Mouse (Mus musculus) Patski (cell line): Measurements from ENCODE around the gene B230217C12Rik. TPM values are rescaled to one million over a fixed set of nuclear protein-coding genes. Genes with fewer than 3 reads are reported as not detected.
"Not testable (repeated sequence)": the region's sequence is repeated elsewhere in the genome, so short reads cannot be mapped to it uniquely, and the experiment has no call there.

Experiments
- ATAC-seq: fragments of 100-300 bp; one replicate; pipeline ENCODE4 v1.8.0; 2021
- CTCF ChIA-PET: fragments of 350-600 bp; sonication (Branson Sonifier 250); formaldehyde crosslinking; loops from one replicate; lab custom pipeline; 2022; ENCODE audit warnings: inconsistent platforms; lab: Charles Lee
- POLR2A ChIA-PET: fragments of 350-600 bp; sonication (Branson Sonifier 250); formaldehyde crosslinking; loops from one replicate; lab custom pipeline; 2022; ENCODE audit warnings: antibody characterized with exemption, inconsistent platforms; lab: Charles Lee
- DNase-seq: peaks from one replicate; pipeline ENCODE4 v3.0.0-alpha.2; 2011; ENCODE audit warnings: low read depth, low spot score
- H3K27me3 ChIP-seq: fragments of 371-371 bp; one replicate; pipeline ENCODE4 v1.5.1; 2021
- CTCF ChIP-seq: fragments of 100-300 bp; IDR thresholded peaks from one replicate; pipeline ENCODE4 v1.5.1; 2021
- in situ Hi-C: fragments of 300-500 bp; cut with MboI; formaldehyde crosslinking; loops from 3 replicates; pipeline ENCODE4 v1.11.1; 2018; ENCODE audit warnings: low pct_unique_long_range_greater_than_20kb, mixed read lengths
- polyA plus RNA-seq: library from polyadenylated mRNA; unstranded; gene quantifications from one replicate; pipeline ENCODE4 v1.2.3, GENCODE M21; 2021

The B230217C12Rik gene
- polyA plus RNA-seq, 1 experiment from 2014 or later: 1.5 TPM

DNA sequence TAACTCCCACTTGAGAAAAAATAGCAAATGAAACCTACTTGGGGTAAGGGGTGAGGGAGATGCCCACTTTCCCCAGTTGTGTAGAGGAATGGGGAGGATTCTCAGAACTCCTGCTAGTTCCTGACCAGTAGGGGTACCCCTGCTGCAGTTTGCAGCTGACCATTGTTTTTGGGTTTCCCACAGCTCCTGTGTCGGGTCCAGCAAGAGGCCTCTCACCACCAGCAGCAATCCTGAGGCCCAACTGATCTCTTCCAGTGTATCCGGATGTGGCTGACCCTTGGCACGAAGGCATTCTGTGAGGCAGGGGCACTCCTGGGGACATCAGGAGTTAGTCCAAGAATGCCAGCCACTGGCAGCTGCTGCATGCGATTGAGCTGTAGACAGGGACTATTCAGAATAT, 1.4 kb downstream of the B230217C12Rik start:
- DNase-seq (no peak), ATAC-seq (no peak)
- no peak for TF ChIP-seq CTCF
- ChIA-PET POLR2A (interaction anchor here (0.6 to 1.1 kb wide), 2 partner anchors 17 to 234 kb away, joined by 3 read pairs; no protein-coding TSS in a partner anchor), CTCF (interaction anchor here (1.0 kb wide), 1 partner anchor 12 kb away, joined by 3 read pairs; no protein-coding TSS in a partner anchor)
- in situ Hi-C loops: no loop called here
- H3K27me3 ChIP-seq: no peaks in the 10 kb centered on the region

- no peak for TF ChIP-seq CTCF
- ATAC-seq: no peak
- in situ Hi-C loops: no loop called here
- H3K27me3 ChIP-seq: no peaks in the 10 kb centered on the region
- ChIA-PET CTCF (no interaction called here), POLR2A (no interaction called here)
- DNase-seq: no peak
Measured at GRCm38 (mm10) chr11:97850367-97850766, 9.8 kb downstream of the B230217C12Rik start.

DNA sequence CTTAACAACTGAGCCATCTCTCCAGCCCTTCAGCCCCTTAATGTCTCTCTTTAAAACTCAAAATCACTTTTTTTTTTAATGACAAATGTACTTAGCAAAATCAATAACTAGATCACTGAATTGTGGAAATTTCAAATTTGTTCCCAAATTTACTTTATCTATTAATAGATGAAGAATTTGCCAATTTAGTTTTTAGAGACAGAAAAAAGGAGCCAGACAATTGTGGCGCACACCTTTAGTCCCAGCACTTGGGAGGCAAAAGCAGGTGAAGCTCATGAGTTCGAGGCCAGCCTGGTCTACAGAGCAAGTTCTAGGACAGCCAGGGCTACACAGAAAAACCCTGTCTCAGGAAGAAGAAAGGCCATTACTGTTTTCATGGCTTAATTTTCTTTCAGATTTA, 11.0 kb downstream of the B230217C12Rik start:
- no peak for DNase-seq
- ChIA-PET POLR2A (no interaction called here), CTCF (no interaction called here)
- in situ Hi-C loops: no loop called here
- no peaks in the 10 kb centered on the region for H3K27me3 ChIP-seq
- TF ChIP-seq CTCF: no peak
- no peak for ATAC-seq

DNA sequence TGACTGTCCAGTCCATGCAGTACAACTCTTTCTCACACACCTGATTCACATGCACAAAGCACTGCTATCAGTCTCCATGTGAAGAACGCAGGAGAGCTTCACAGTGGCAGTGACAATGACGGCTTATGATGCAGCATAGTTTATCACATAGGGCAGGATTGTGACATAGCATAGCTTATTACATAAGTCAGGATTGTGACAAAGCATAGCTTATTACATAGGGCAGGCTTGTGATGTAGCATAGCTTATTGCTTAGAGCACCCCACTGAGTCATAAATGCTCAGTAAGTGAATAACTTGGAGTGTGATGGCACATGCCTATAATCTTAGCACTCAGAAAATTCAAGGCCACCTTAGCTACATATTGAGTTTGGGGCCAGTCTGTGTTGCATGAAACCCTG, 14.9 kb downstream of the B230217C12Rik start:
- CTCF ChIA-PET: interaction anchor here (1.4 kb wide), 1 partner anchor 23 kb away, joined by 3 read pairs; no protein-coding TSS in a partner anchor
- POLR2A ChIA-PET: no interaction called here
- TF ChIP-seq CTCF: no peak
- ATAC-seq: no peak
- in situ Hi-C loops: no loop called here
- no peaks in the 10 kb centered on the region for H3K27me3 ChIP-seq
- DNase-seq: no peak

GRCm38 (mm10) chr11:97862148-97862547, 21.6 kb downstream of the B230217C12Rik start:
- no peak for TF ChIP-seq CTCF
- POLR2A ChIA-PET: no interaction called here

GRCm38 (mm10) chr11:97865421-97865820, 24.8 kb downstream of the B230217C12Rik start:
- POLR2A ChIA-PET: interaction anchor here (0.6 to 0.7 kb wide), 3 partner anchors 26 to 92 kb away, joined by 3 to 4 read pairs (median 3); no protein-coding TSS in a partner anchor
- CTCF ChIA-PET: interaction anchor here (0.9 kb wide), 1 partner anchor 8 kb away, joined by 4 read pairs; no protein-coding TSS in a partner anchor
- ATAC-seq (no peak), DNase-seq (no peak)
- in situ Hi-C loops: no loop called here
- H3K27me3 ChIP-seq: no peaks in the 10 kb centered on the region
- TF ChIP-seq CTCF: no peak

More at GRCm38 (mm10) chr11:97862148-97862547, 21.6 kb downstream of the B230217C12Rik start:
- no peaks in the 10 kb centered on the region for H3K27me3 ChIP-seq
- no peak for ATAC-seq
- DNase-seq: no peak
- CTCF ChIA-PET: no interaction called here
- in situ Hi-C loops: no loop called here

- no peaks in the 10 kb centered on the region for H3K27me3 ChIP-seq
- ChIA-PET POLR2A (interaction anchor here (0.6 kb wide), 1 partner anchor 25 kb away, joined by 3 read pairs; no protein-coding TSS in a partner anchor), CTCF (interaction anchor here (0.9 kb wide), 1 partner anchor 9 kb away, joined by 4 read pairs; no protein-coding TSS in a partner anchor)
- no peak for TF ChIP-seq CTCF
- ATAC-seq: no peak
- no peak for DNase-seq
- in situ Hi-C loops: no loop called here
Measured at GRCm38 (mm10) chr11:97866091-97866888, 25.7 kb downstream of the B230217C12Rik start.

GRCm38 (mm10) chr11:97867591-97867990, 27.0 kb downstream of the B230217C12Rik start:
- ChIA-PET POLR2A (no interaction called here), CTCF (no interaction called here)
- no peak for DNase-seq
- TF ChIP-seq CTCF: no peak
- H3K27me3 ChIP-seq: no peaks in the 10 kb centered on the region
- ATAC-seq: no peak
- in situ Hi-C loops: no loop called here

- DNase-seq, H3K27me3 ChIP-seq, ATAC-seq, POLR2A ChIA-PET, CTCF ChIA-PET, in situ Hi-C loops: not testable (repeated sequence)
Measured at GRCm38 (mm10) chr11:97872378-97872777, 31.8 kb downstream of the B230217C12Rik start.

DNA sequence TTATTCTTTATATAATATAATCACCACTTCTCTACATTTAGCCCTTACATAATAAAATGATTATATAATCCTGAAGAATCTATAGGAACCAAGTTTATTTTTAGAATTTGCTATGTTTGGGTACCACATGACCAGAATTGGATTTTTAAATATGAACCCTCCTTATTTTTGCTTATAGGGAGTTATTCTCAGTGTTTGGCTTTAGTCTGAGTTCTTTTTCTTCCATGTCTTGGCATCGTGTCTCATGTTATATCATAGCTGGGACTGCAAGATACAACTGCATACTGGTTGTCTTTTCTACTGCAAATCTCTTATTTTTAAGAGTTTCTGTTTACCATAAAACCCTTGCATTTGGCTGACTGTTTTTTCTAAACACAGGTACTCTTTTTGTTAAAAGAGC, 33.8 kb downstream of the B230217C12Rik start:
- in situ Hi-C loops: no loop called here
- CTCF ChIA-PET: no interaction called here
- TF ChIP-seq CTCF: no peak
- no peak for ATAC-seq
- DNase-seq: no peak
- no peaks in the 10 kb centered on the region for H3K27me3 ChIP-seq
- POLR2A ChIA-PET: no interaction called here

DNA sequence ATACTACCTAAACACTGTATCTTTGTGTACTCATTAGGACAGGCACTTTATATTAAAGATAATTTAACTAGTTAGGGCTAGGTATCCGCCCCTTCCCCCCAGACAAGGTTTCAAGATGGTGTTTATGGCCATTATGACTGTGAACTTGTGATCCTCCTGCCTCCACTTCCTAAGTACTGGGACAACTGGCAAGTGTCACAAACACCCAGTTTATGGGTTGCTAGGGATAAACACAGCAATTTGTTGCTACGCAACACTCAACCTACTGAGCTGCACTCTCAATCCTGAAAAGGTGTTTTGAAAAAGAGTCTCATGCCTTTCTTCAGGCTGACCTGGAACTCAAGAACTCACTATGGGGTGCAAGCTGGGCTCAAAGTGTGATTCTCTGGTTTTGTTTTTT, 36.8 kb downstream of the B230217C12Rik start:
- ATAC-seq (no peak), DNase-seq (no peak)
- POLR2A ChIA-PET: no interaction called here
- in situ Hi-C loops: no loop called here
- CTCF ChIA-PET: interaction anchor here (1.0 to 1.4 kb wide), 2 partner anchors 22 to 58 kb away, joined by 3 to 4 read pairs; no protein-coding TSS in a partner anchor
- no peaks in the 10 kb centered on the region for H3K27me3 ChIP-seq
- TF ChIP-seq CTCF: no peak
